Mouse (Mus musculus): ENCODE results near the gene Gja3.

- TF ChIP-seq CTCF (IDR thresholded peaks at IDR 0.05; ENCODE audit: borderline replicate concordance, insufficient read depth, low read length) (no peak), POLR2A (IDR thresholded peaks at IDR 0.05; ENCODE audit: low read depth, low read length) (no peak)
Observed at GRCm38 (mm10) chr14:57052713-57053112, 5.2 kb downstream of the Gja3 start.

Measured in embryonic fibroblast, embryonic 13.5 days (primary cell).